Mouse (Mus musculus) brain, adult 2 months (tissue): ENCODE measurements around the gene Kcnd3.

Experiments used
- DNase-seq: peaks from one replicate; pipeline ENCODE4 v3.0.0; 2011; ENCODE audit warnings: low read depth, low spot score

Kcnd3 gene

DNA sequence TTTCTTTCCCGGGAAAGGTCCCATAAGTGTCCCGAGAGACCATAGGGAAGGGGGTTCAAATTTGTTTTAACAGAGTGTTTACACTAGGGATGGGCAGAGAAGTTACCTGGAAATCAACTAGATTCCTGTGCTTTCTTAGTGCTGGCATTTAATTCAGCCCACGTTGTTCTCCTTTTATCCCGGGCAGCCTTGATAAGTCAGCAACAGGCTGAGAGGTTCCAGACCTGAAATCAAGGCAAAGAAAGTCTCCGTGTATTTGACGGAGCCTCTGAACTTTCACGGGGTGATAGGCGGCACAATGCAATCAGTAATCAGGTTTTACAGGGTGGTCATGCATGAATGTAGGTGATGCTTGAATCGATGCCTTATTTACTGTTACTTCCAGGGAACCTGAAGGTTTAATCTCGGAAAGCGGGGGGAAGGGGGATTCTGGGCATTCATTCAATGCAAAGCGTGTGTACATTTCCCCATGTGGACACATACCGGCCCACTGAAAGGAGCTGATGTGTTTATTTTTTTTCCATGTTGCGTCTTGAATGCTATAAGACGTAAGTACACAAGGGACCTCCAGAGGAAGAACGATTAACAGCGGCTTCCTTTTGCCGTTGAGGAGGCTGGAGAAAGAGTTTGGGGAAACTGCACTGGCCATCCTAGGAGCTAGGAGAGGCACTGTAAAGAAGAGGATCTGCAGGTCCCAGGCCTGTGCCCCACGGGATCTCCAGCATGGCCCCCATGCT, 1.3 kb downstream of the Kcnd3 start:
- no peak for DNase-seq

GRCm38 (mm10) chr3:105457657-105458056, 5.5 kb downstream of the Kcnd3 start:
- peak; percentile 64 for DNase-seq

DNA sequence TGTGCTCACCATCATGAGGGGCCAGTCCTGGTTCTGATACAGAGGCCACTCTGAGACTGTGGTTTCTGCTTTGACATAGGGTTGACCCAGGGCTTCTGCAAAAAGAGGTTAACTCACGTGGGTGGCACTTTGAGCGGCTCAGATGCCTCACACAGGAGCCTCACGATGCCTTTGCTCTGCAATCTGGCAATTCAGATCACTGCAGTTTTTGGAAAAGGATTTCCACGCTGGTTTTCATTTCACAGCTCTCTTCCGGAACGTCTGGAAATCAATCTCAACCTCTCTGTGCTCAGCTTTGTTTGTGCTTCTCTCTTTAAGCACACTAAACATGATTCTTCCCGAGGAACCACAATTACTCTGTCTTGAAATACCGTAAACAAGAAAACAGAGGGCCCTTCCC, 14.4 kb downstream of the Kcnd3 start:
- DNase-seq, result peak; percentile 52

DNA sequence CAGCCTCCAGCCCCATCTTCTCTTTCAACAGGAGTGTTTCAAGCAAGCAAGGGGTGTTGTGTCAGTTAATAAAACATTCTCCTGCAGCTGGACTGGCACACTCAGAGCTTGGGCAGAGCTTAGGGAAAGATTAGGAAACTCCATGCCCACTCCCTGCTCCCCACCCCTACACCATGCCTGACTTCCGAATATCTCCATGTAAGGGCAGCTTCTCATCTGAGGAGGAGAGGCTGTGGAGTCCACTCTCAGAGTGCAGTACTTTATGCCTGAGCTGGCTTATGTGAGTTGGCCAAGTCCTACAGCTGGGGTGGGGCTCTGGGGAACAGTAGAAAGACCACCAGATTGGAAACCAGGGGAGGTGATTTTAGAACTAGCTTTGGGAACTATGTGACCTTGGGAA, 20.4 kb downstream of the Kcnd3 start:
- DNase-seq, result no peak

DNA sequence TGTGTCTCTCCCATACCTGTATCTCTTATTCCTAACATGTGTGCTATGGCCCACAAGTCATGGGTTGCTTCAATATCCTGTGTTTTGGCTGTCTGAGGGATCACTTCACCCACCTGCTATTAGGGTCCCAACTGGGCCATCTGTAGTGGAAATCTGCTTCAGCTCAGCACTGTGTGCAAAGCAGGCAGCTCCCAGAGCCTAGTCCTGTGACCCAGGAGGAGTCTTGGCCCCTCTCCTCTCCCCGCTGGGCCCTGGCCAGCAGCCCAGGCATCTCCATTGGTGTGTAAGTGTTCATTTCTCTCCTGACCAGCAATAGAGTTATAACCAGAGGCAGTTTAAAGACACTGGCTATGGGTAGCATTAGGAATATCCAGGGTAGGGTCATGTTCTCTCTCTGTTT, 24.3 kb downstream of the Kcnd3 start:
- peak; percentile 98 for DNase-seq

- DNase-seq, result peak; percentile 89
Observed at GRCm38 (mm10) chr3:105478876-105479275, 26.7 kb downstream of the Kcnd3 start.

GRCm38 (mm10) chr3:105481419-105481818, 29.3 kb downstream of the Kcnd3 start:
- peak; percentile 58 for DNase-seq

GRCm38 (mm10) chr3:105483651-105484052, 31.5 kb downstream of the Kcnd3 start:
- DNase-seq, result peak; percentile 42

DNA sequence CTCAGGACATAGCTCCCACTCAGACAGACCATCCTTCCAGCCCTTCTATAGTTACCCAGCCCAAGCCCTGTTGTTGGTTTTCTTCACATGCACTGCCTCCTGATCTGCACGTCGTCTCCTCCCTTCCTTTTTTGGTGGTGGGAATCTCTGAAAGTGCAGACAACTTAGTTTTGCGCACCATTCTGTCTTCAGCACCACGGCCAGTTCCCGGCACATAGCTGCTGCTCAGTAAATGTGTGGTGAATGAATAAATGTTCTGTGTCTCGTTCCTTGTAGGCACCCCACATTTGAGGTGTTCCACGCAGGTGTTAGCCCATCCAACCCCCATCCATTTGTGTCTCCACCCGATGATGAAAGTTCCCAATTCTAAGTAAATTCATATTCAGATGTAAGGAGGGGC, 35.0 kb downstream of the Kcnd3 start:
- DNase-seq, result no peak

- DNase-seq, result peak; percentile 97
Observed at GRCm38 (mm10) chr3:105489607-105490006, 37.5 kb downstream of the Kcnd3 start.

DNA sequence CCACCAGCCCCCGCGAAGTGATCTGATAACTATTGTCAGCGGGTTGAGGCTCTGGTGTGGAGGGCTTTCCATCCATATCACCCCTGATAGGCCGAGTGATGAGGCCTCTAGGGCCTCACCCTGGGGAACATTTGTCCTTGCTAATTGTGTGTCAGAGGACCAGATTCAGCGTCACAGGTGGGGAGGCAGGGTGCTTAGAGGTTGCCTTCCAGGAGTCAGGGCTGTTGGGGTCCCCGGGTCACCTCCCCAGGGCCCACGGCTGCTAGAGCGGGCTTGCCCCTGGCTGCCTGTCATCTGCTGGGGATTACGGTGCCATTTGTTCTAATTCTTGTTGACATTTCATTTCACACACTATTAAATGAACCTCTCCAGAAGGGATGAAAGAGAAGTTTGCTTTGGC, 42.8 kb downstream of the Kcnd3 start:
- DNase-seq, result no peak

- DNase-seq, result no peak
Observed at GRCm38 (mm10) chr3:105496216-105496615, 44.1 kb downstream of the Kcnd3 start.

GRCm38 (mm10) chr3:105496935-105497334, 44.8 kb downstream of the Kcnd3 start:
- peak; percentile 72 for DNase-seq

GRCm38 (mm10) chr3:105501071-105501470, 48.9 kb downstream of the Kcnd3 start:
- no peak for DNase-seq

GRCm38 (mm10) chr3:105504272-105504671, 52.1 kb downstream of the Kcnd3 start:
- no peak for DNase-seq

DNA sequence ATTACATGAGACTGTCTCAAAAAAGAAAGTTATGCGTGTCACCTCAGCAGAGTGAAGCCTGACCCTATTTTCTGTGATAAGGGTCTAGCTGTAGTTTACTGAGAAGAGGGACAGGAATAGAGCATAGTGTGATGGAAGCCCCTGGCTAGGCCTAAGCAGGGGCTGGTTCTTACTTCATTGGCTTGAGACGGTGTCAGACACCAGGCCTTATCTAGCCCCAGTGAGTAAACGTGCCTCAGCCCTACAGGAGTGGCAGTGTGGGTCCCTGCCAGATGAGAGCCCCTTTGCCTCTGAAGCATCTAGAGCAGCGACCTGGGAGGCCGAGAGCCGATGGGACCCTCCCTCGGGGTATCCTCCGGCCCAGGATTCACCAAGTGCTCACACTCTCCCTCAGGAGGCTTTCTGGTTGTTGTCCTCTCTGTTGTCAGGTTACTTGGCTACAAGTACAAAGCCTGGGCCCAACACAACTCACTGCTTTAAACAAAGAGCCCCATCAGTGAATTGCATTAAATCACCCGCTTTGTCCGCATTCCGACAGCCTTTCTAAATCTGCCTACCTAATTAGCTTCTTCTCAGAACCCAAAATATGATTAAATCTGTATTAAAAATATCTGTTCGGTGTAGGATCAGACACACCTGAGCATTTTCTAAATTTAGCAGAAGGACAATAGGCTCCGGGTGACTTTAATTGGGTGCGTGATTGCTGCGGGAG, 53.2 kb downstream of the Kcnd3 start:
- no peak for DNase-seq

DNA sequence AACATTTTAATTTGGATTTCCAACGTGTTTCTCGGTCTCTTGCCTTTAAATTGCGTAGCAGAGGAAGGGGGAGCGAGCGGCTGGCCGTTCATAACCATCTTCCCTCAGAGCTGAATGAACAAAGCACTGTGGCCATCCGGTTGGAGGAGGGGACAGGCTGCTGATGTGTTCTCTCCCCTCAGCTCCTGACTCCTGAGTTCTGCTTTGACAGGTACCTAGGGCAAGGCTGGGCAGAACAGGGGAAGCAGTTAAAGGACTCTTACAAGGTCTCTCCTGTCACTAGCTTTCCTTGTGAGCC, 53.7 kb downstream of the Kcnd3 start:
- no peak for DNase-seq

GRCm38 (mm10) chr3:105506592-105506991, 54.5 kb downstream of the Kcnd3 start:
- DNase-seq, result no peak

DNA sequence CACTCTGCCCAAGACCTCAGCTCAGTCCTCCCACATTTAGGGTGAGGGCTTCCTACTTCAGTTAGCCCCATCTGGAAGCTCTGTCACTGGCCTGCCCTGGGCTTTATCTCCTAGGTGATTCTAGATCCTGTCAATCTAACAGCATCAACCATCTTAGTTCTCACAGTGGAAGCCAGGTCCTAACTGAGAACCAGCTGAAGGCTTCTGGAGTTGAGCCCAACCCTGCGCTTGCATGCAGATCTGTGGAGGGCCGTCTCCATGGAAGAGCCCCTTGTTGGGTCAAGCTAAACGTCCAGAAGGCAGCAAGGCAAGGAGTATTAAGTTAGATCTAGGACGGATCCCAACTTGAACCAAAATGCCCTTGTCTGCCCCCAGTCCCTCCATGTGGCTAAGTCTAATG, 57.2 kb downstream of the Kcnd3 start:
- DNase-seq, result no peak

GRCm38 (mm10) chr3:105511836-105512235, 59.7 kb downstream of the Kcnd3 start:
- DNase-seq, result peak; percentile 45

- no peak for DNase-seq
Observed at GRCm38 (mm10) chr3:105514215-105514614, 62.1 kb downstream of the Kcnd3 start.

GRCm38 (mm10) chr3:105515035-105515434, 62.9 kb downstream of the Kcnd3 start:
- DNase-seq, result peak; percentile 84

DNA sequence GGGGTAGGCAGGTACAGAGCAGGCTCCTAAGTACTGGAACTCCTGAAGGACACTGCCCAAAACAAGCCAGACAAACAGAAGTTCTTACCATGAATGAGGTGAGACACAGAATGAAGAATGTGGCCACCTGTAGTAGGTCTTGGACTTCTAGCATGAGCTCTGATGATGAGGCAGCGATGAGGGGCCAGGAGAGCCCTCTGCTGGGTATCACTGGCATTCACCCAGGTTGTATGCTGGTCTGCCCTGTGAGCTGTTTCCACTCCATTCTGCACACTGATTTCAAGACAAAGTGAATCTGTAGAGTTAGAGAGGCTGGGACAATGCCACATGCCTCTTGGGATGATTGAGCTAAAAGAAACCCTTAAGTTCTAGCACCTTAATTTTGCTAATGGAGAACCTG, 63.5 kb downstream of the Kcnd3 start:
- DNase-seq, result peak; percentile 62
